Mouse (Mus musculus) heart, embryonic 11.5 days (tissue): Measurements from ENCODE around the gene Ms4a6d. TPM values are rescaled to one million over a fixed set of nuclear protein-coding genes. Genes with fewer than 3 reads are reported as not detected.
"Not testable (repeated sequence)": the region's sequence is repeated elsewhere in the genome, so short reads cannot be mapped to it uniquely, and the experiment has no call there.

Source experiments
- ATAC-seq: fragments of 200-750 bp; cut with Nextera tagmentation; replicated peaks from 2 replicates; pipeline ENCODE4 v1.8.0; 2017; ENCODE audit warnings: moderate library complexity; ENCODE audit not compliant: insufficient number of reproducible peaks, low FRiP score, low TSS enrichment
- H3K27ac ChIP-seq: fragments of 300-500 bp; sonication (generic); 2 replicates; pipeline ENCODE4 v1.5.1; 2014; ENCODE audit warnings: mild to moderate bottlenecking, low read depth, low read length
- H3K27me3 ChIP-seq: fragments of 300-500 bp; sonication (generic); 2 replicates; pipeline ENCODE4 v1.6.1; 2014; ENCODE audit warnings: mild to moderate bottlenecking, low read length, mixed read lengths; ENCODE audit not compliant: control insufficient read depth, insufficient read depth
- H3K36me3 ChIP-seq: fragments of 300-500 bp; sonication (generic); 2 replicates; pipeline ENCODE4 v1.6.1; 2014; ENCODE audit warnings: mild to moderate bottlenecking, low read length, moderate library complexity, mixed read lengths; ENCODE audit not compliant: control insufficient read depth, insufficient read depth
- H3K4me1 ChIP-seq: fragments of 300-500 bp; sonication (generic); 2 replicates; pipeline ENCODE4 v1.6.1; 2014; ENCODE audit warnings: low read length; ENCODE audit not compliant: control insufficient read depth, insufficient read depth
- H3K4me2 ChIP-seq: fragments of 300-500 bp; sonication (generic); 2 replicates; pipeline ENCODE4 v1.6.1; 2014; ENCODE audit warnings: mild to moderate bottlenecking, moderate library complexity
- H3K4me3 ChIP-seq: fragments of 300-500 bp; sonication (generic); 2 replicates; pipeline ENCODE4 v1.5.1; 2014; ENCODE audit warnings: low read depth, low read length
- H3K9ac ChIP-seq: fragments of 300-500 bp; sonication (generic); 2 replicates; pipeline ENCODE4 v1.6.1; 2014; ENCODE audit warnings: mild to moderate bottlenecking, low read depth, low read length, moderate library complexity
- H3K9me3 ChIP-seq: fragments of 300-500 bp; sonication (generic); replicated peaks from 2 replicates; pipeline ENCODE4 v1.6.1; 2016; ENCODE audit warnings: low read length; ENCODE audit not compliant: control insufficient read depth
- WGBS: fragments of 180-500 bp; shearing (Covaris S2); extraction: QIAGEN DNeasy Blood & Tissue Kit; methylation state at CpG from one replicate; pipeline ENCODE4 v1.1.7; 2014; ENCODE audit not compliant: insufficient replicate concordance; 5-methylcytosine and 5-hydroxymethylcytosine counted together
- polyA plus RNA-seq: library from polyadenylated mRNA; unstranded; fragments of >200 nt; fragmentation: Nextera tagmentation; extraction: Ambion mirVana; gene quantifications from 2 replicates; pipeline ENCODE4 v1.2.1, GENCODE M21; 2014

Gene Ms4a6d
- polyA plus RNA-seq, 1 experiment from 2014 or later = 0.87 TPM

GRCm38 (mm10) chr19:11602026-11602425 lies 2.6 kb downstream of the Ms4a6d start:
- Histone ChIP-seq H3K27ac (no peak overlapping the region), H3K9me3 (no peaks in the 10 kb centered on the region), H3K27me3 (no peaks in the 10 kb centered on the region), H3K4me2 (no peak overlapping the region), H3K9ac (no peak overlapping the region), H3K4me3 (no peak overlapping the region), H3K36me3 (no peaks in the 10 kb centered on the region), H3K4me1 (no peaks in the 10 kb centered on the region)
- WGBS = 84% methylated on average over 2 of the region's 2 CpGs
- no peak for ATAC-seq

DNA sequence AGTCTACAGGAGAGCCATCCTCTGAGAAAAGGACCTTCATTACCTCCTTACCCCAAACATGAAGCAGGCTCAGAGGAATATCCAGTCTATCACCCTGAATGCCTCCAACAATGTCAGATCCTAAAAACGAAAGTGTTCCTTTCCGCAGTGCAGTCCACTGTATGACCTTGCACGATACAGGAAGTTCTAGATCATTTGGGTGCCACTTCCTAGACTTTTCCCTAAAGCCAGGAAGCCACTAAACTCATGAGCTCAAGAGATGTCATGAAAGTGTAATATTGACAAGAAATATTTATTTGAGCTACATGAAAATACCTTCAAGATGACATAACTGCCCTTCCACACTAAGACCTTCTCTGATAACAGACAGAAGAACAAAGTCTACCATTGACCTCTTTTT lies 3.3 kb downstream of the Ms4a6d start:
- no peaks in the 10 kb centered on the region for H3K27me3 ChIP-seq
- H3K4me1 ChIP-seq = no peaks in the 10 kb centered on the region
- no peak overlapping the region for H3K4me3 ChIP-seq
- no peak overlapping the region for H3K9ac ChIP-seq
- H3K27ac ChIP-seq = no peak overlapping the region
- H3K4me2 ChIP-seq = no peak overlapping the region
- no peaks in the 10 kb centered on the region for H3K9me3 ChIP-seq
- H3K36me3 ChIP-seq = no peaks in the 10 kb centered on the region
- ATAC-seq = no peak
- WGBS = 77% methylated on average over 3 of the region's 3 CpGs

DNA sequence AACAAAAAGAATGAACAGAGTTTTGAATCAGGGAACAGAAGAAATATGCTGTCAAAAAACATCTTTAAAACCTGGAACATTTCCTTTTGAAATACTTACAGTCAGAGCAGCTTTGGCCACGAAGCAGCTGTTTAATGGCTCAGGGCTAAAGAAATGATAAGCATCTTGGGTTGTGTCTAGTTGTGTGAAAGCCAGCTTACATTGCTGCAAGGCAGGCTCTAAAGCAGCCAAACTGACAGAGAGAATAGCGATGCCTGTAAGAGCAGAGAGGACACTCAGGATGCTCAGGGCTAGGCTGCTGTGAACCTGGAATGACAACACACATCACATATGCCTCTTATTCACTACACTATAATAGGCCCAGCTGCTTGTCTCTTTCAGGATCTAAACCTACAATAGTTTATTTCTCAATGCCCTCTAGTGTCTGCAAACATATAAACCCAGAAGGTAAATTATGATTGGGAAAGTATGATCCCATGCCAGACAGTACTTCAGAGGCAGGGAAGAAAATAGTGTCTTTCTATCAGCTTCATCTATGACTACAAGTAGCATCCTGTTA lies 14.7 kb downstream of the Ms4a6d start:
- no peak overlapping the region for H3K4me3 ChIP-seq
- ATAC-seq = no peak
- no peak overlapping the region for H3K27ac ChIP-seq
- no peaks in the 10 kb centered on the region for H3K27me3 ChIP-seq
- no peaks in the 10 kb centered on the region for H3K36me3 ChIP-seq
- no peak overlapping the region for H3K9ac ChIP-seq
- H3K4me2 ChIP-seq = no peak overlapping the region
- H3K9me3 ChIP-seq = no peaks in the 10 kb centered on the region
- no peaks in the 10 kb centered on the region for H3K4me1 ChIP-seq
- 62% methylated on average over 2 of the region's 2 CpGs for WGBS

GRCm38 (mm10) chr19:11589205-11589604 lies 15.4 kb downstream of the Ms4a6d start:
- Histone ChIP-seq H3K4me2 (no peak overlapping the region), H3K27me3 (no peaks in the 10 kb centered on the region), H3K4me1 (no peaks in the 10 kb centered on the region), H3K9me3 (no peaks in the 10 kb centered on the region), H3K9ac (no peak overlapping the region), H3K36me3 (no peaks in the 10 kb centered on the region), H3K27ac (no peak overlapping the region), H3K4me3 (no peak overlapping the region)
- no peak for ATAC-seq
- WGBS = 67% methylated on average over 4 of the region's 4 CpGs

DNA sequence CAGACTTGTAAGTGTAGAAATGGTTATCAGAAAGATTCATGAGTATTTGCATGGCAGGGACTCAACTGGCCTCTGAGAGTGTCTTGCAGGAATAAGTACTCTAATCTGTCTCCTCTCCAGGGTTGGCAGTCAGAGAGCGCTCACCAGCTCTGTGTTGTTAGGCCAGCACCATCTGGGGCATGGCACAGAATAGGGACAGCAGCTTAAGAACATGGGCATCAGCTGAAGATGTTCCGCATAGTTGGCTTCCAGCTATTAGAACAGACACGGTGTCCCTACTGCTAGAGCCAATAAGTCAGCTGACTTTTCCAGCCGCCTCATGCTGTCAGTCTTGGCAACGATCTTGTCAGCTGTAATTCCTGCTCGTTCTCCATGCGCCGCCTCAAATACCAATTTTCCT lies 29.7 kb downstream of the Ms4a6d start:
- no peaks in the 10 kb centered on the region for H3K36me3 ChIP-seq
- 85% methylated on average over 8 of the region's 8 CpGs for WGBS
- H3K27me3 ChIP-seq = no peaks in the 10 kb centered on the region
- no peak overlapping the region for H3K4me3 ChIP-seq
- no peaks in the 10 kb centered on the region for H3K4me1 ChIP-seq
- H3K4me2 ChIP-seq = no peak overlapping the region
- ATAC-seq = no peak
- H3K27ac ChIP-seq = no peak overlapping the region
- no peaks in the 10 kb centered on the region for H3K9me3 ChIP-seq
- no peak overlapping the region for H3K9ac ChIP-seq

DNA sequence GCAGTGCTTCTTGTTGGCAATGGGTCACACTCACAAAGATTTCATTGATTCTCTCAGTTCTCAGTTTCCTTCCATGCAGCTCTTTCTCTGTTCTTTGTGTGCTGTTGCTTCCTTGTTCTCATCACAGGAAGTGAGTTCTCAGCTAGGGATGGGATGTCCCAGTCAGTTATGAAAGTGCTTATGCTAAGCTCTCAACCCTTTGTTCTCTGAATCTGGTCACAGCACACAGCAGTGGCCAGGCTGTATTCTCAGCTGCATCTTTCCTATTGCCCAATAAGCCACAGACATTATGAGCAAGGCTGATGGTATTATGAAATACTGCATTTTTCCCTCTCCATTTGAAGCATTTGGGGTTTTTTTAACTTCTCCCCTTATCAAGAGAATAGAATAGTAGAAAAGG lies 45.1 kb downstream of the Ms4a6d start:
- not testable (repeated sequence) for H3K4me1 ChIP-seq, H3K9me3 ChIP-seq, H3K36me3 ChIP-seq, ATAC-seq, H3K4me3 ChIP-seq, H3K4me2 ChIP-seq, H3K27me3 ChIP-seq, H3K27ac ChIP-seq, H3K9ac ChIP-seq

DNA sequence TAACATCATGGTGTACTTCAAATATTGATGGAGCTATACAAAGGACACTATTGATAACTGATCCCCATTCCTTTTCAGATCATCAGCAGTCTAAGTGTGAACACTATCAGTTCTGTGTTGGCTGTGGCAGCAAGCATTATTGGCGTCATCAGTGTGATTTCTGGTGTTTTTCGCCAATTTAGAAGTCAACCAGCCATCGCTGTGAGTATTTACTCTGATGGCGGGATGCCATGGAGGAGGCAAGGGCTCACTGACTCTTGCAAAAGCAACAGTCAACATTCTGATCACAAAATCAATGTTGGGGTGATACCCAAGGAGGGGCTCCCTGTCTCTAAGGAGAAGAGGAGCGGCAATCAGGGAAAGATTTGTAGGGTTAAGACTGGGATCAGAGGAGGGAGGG lies 49.9 kb downstream of the Ms4a6d start:
- no peak for ATAC-seq
- 84% methylated on average over 5 of the region's 5 CpGs for WGBS
- H3K9ac ChIP-seq = no peak overlapping the region

GRCm38 (mm10) chr19:11547911-11548310 lies 56.7 kb downstream of the Ms4a6d start:
- H3K27ac ChIP-seq = no peak overlapping the region
- H3K9me3 ChIP-seq = no peaks in the 10 kb centered on the region
- no peak for ATAC-seq
- no peaks in the 10 kb centered on the region for H3K36me3 ChIP-seq
- no peak overlapping the region for H3K4me3 ChIP-seq
- H3K4me2 ChIP-seq = no peak overlapping the region
- H3K9ac ChIP-seq = no peak overlapping the region
- H3K4me1 ChIP-seq = no peaks in the 10 kb centered on the region
- H3K27me3 ChIP-seq = no peaks in the 10 kb centered on the region

More for the DNA sequence above, 49.9 kb downstream of the Ms4a6d start:
- Histone ChIP-seq H3K9me3 (no peaks in the 10 kb centered on the region), H3K4me3 (no peak overlapping the region), H3K27ac (no peak overlapping the region), H3K4me1 (no peaks in the 10 kb centered on the region), H3K27me3 (no peaks in the 10 kb centered on the region), H3K36me3 (no peaks in the 10 kb centered on the region), H3K4me2 (no peak overlapping the region)

DNA sequence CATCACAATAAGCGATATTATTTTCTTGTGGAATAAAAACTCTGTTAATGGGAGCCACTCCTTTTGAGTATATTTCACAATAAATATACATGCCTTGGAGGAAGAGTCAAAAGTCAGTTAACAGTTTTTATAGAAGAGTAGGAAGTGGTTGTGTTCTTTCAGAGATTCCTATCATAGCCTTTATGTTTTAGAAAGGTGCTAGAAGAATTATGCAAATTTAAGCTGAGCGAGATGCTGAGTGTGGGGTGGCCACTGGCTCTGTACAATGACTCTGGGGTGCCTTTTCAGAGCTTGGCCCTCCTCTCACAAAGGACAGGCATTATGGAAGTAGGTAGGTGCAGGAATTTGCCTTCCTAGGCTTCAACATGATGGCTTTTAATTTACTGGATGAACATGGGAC lies 60.3 kb downstream of the Ms4a6d start:
- H3K9ac ChIP-seq, H3K9me3 ChIP-seq, H3K27ac ChIP-seq, H3K36me3 ChIP-seq, H3K27me3 ChIP-seq, H3K4me2 ChIP-seq, H3K4me1 ChIP-seq, ATAC-seq, H3K4me3 ChIP-seq: not testable (repeated sequence)
- 81% methylated on average over 2 of the region's 2 CpGs for WGBS
